Mouse (Mus musculus) inflammation-experienced regulatory T-cells, adult 6 months (primary cell): ENCODE results near the gene Gpr27. TPM values are rescaled to one million over a fixed set of nuclear protein-coding genes. Genes with fewer than 3 reads are reported as not detected.

Experiments used
- polyA plus RNA-seq, 3 experiments: library from polyadenylated mRNA; unstranded; fragments of 100-300 nt; shearing (Covaris generic); gene quantifications; one replicate each; pipeline ENCODE4 v1.2.1; 2017

Gene Gpr27
- polyA plus RNA-seq, 3 experiments from 2014 or later = not detected

Other genes starting within 250 kb of the Gpr27 start
- 100 to 1,000 TPM in 2 of 3 experiments, 10 to 100 TPM in 1; 83.3 to 273 (median 271) TPM for gene Foxp1, start 170.0 kb upstream of the Gpr27 start, polyA plus RNA-seq
- gene Eif4e3, start 25.9 kb upstream of the Gpr27 start, polyA plus RNA-seq = 10 to 100 TPM; 23.0 to 31.4 (median 29.9) TPM
- 10 to 100 TPM in 2 of 3 experiments, under 1 TPM in 1; 0.88 to 21.2 (median 18.7) TPM for gene Gm20696, start 25.9 kb upstream of the Gpr27 start, polyA plus RNA-seq
- gene Prok2, start 33.7 kb downstream of the Gpr27 start, polyA plus RNA-seq = not detected